Mouse (Mus musculus): Measurements from ENCODE around the gene Vangl2. TPM values are rescaled to one million over a fixed set of nuclear protein-coding genes. Genes with fewer than 3 reads are reported as not detected.

Gene Vangl2
- total RNA-seq (2021), result 10 to 100 TPM; 10.2 to 13.7 TPM
- long read RNA-seq, experiment 1, full-length matches to known transcripts, result 3 of 8 reads
- long read RNA-seq, experiment 1, partial matches to known transcripts, result 1 of 8 reads
- long read RNA-seq, experiment 1, other reads (novel, unspliced or antisense), result 4 of 8 reads
- long read RNA-seq, experiment 2, full-length matches to known transcripts, result 1 of 2 reads
- long read RNA-seq, experiment 2, partial matches to known transcripts, result 0 of 2 reads
- long read RNA-seq, experiment 2, other reads (novel, unspliced or antisense), result 1 of 2 reads

GRCm38 (mm10) chr1:172028394-172029275, at the start of gene Vangl2:
Vangl2 (minus strand) TSS chr1:172028444.
- DNase-seq (ENCODE audit: low spot score in 2 of 2), result no peak

GRCm38 (mm10) chr1:172077981-172078380, 49.7 kb upstream of the Vangl2 start:
- DNase-seq (ENCODE audit: low spot score in 2 of 2), result no peak

GRCm38 (mm10) chr1:172072604-172073003, 44.4 kb upstream of the Vangl2 start:
- DNase-seq (ENCODE audit: low spot score in 2 of 2), result no peak

- DNase-seq (ENCODE audit: low spot score in 2 of 2), result no peak
Measured at GRCm38 (mm10) chr1:172071556-172071955, 43.3 kb upstream of the Vangl2 start.

- no peak for DNase-seq (ENCODE audit: low spot score in 2 of 2)
Measured at GRCm38 (mm10) chr1:172070227-172070626, 42.0 kb upstream of the Vangl2 start.

- DNase-seq (ENCODE audit: low spot score in 2 of 2), result peak in 1 of 2 experiments; percentile 24
Measured at GRCm38 (mm10) chr1:172064613-172065141, 36.4 kb upstream of the Vangl2 start.

GRCm38 (mm10) chr1:172063291-172064023, 35.2 kb upstream of the Vangl2 start:
- DNase-seq (ENCODE audit: low spot score in 2 of 2), result no peak

- no peak for DNase-seq (ENCODE audit: low spot score in 2 of 2)
Measured at GRCm38 (mm10) chr1:172062101-172062500, 33.9 kb upstream of the Vangl2 start.

- no peak for DNase-seq (ENCODE audit: low spot score in 2 of 2)
Measured at GRCm38 (mm10) chr1:172061217-172061616, 33.0 kb upstream of the Vangl2 start.

- no peak for DNase-seq (ENCODE audit: low spot score in 2 of 2)
Measured at GRCm38 (mm10) chr1:172060659-172061058, 32.4 kb upstream of the Vangl2 start.

GRCm38 (mm10) chr1:172058874-172059273, 30.6 kb upstream of the Vangl2 start:
- DNase-seq (ENCODE audit: low spot score in 2 of 2), result no peak

- DNase-seq (ENCODE audit: low spot score in 2 of 2), result no peak
Measured at GRCm38 (mm10) chr1:172058321-172058720, 30.1 kb upstream of the Vangl2 start.

GRCm38 (mm10) chr1:172057491-172057921, 29.3 kb upstream of the Vangl2 start, which contains the start of gene Nhlh1:
Nhlh1 (minus strand) TSS chr1:172057573.
- no peak for DNase-seq (ENCODE audit: low spot score in 2 of 2)

GRCm38 (mm10) chr1:172056251-172056650, 28.0 kb upstream of the Vangl2 start:
- peak; percentile 47 to 58 for DNase-seq (ENCODE audit: low spot score in 2 of 2)

GRCm38 (mm10) chr1:172053541-172054440, 25.5 kb upstream of the Vangl2 start:
- DNase-seq (ENCODE audit: low spot score in 2 of 2), result peak; percentile 21 to 55

- no peak for DNase-seq (ENCODE audit: low spot score in 2 of 2)
Measured at GRCm38 (mm10) chr1:172052766-172053279, 24.6 kb upstream of the Vangl2 start.

GRCm38 (mm10) chr1:172049131-172049782, 21.0 kb upstream of the Vangl2 start:
- no peak for DNase-seq (ENCODE audit: low spot score in 2 of 2)

- no peak for DNase-seq (ENCODE audit: low spot score in 2 of 2)
Measured at GRCm38 (mm10) chr1:172048241-172048734, 20.0 kb upstream of the Vangl2 start.

- peak; percentile 64 to 72 for DNase-seq (ENCODE audit: low spot score in 2 of 2)
Measured at GRCm38 (mm10) chr1:172046938-172047337, 18.7 kb upstream of the Vangl2 start.

All from left cerebral cortex, adult 18-20 months (tissue).